Mouse (Mus musculus): ENCODE measurements at regions not wholly inside any gene's neighbourhood (a gene's known extent, or its start where the extent isn't known, plus 50 kb on each side); places are given as distances from the start of the nearest gene placed in this dataset.

GRCm38 (mm10) chr13:71263315-71263878 is 421.8 kb upstream of the Adamts16 start:
- TF ChIP-seq UBTF (IDR thresholded peaks at IDR 0.05; ENCODE audit: borderline replicate concordance, insufficient read depth, low read depth, low read length): no peak
- no peak for TF ChIP-seq MEF2A (IDR thresholded peaks at IDR 0.05; ENCODE audit: extremely low read depth, insufficient replicate concordance, low read depth, low read length, poor library complexity, severe bottlenecking)
